Comparison of ENCODE assay signal across 7 mouse cellular contexts in genomic region chr5:38158501-38158946, GRCm38 (mm10). TPM values are rescaled to one million over a fixed set of nuclear protein-coding genes. Genes with fewer than 3 reads are reported as not detected.
DNase-seq lines count a peak whose midpoint lies in the region; ATAC-seq and TF ChIP-seq lines count a peak whose summit lies in the region.

No protein-coding gene starts in this region.

- H3K4me2 ChIP-seq in hindbrain, embryonic 11.5 days (replicated peaks; ENCODE audit: low read depth, low read length) = peak overlapping the region; percentile 80

- peak; percentile 61 to 70 for DNase-seq in left cerebral cortex, adult 2 months (ENCODE audit: extremely low spot score in 1 of 2, low spot score in 2 of 2)
- no peak for DNase-seq in left cerebral cortex, adult 11 months (ENCODE audit: low spot score)
- DNase-seq in embryo, embryonic 10 days (ENCODE audit: low spot score) = peak; percentile 16
- DNase-seq in hindbrain, embryonic 11.5 days (ENCODE audit: low spot score) = peak; percentile 65
- peak; percentile 53 for DNase-seq in mesoderm, embryonic 11.5 days (ENCODE audit: low read depth, low spot score)
- peak; percentile 63 for DNase-seq in telencephalon, adult 2 months (ENCODE audit: low read depth, low spot score)
- DNase-seq in thymus, postnatal 25 days = no peak

- no peaks in the 10 kb centered on the region for H3K9me3 ChIP-seq in hindbrain, embryonic 11.5 days (ENCODE audit: control insufficient read depth, low read length)

- 2% methylated on average over 17 of the region's 17 CpGs for WGBS in hindbrain, embryonic 11.5 days

- H3K36me3 ChIP-seq in hindbrain, embryonic 11.5 days (ENCODE audit: control insufficient read depth, insufficient read depth, low read length) = peaks cover 12% of the 10 kb centered on the region

- peak; percentile 51 for ATAC-seq in hindbrain, embryonic 11.5 days (ENCODE audit: low FRiP score)

- H3K9ac ChIP-seq in hindbrain, embryonic 11.5 days (ENCODE audit: low read depth, low read length) = peak overlapping the region; percentile 95

- 0 out of 2 replicates have a peak, but pooled peaks cover 4% of the 10 kb centered on the region for H3K27me3 ChIP-seq in hindbrain, embryonic 11.5 days (ENCODE audit: control insufficient read depth, insufficient read depth, low read length)

- peak overlapping the region; percentile 93 for H3K4me3 ChIP-seq in left cerebral cortex, adult 2 months
- H3K4me3 ChIP-seq in hindbrain, embryonic 11.5 days (ENCODE audit: low read depth, low read length) = peak overlapping the region; percentile 89

- peak overlapping the region; percentile 98 for H3K27ac ChIP-seq in left cerebral cortex, adult 2 months
- H3K27ac ChIP-seq in hindbrain, embryonic 11.5 days (ENCODE audit: low read depth, low read length) = peak overlapping the region; percentile 84

- TF ChIP-seq CTCF in left cerebral cortex, adult 2 months (IDR thresholded peaks at IDR 0.05) = no peak

- intact Hi-C loops in left cerebral cortex, adult 2 months (cut with DNase I) = loop anchor here (2.0 kb wide), 1 partner anchor 42 kb away; no protein-coding TSS in a partner anchor

- H3K4me1 ChIP-seq in hindbrain, embryonic 11.5 days (replicated peaks; ENCODE audit: control insufficient read depth, insufficient read depth, low read length) = 0 out of 2 replicates have a peak, but pooled peaks cover 8% of the 10 kb centered on the region

RNA-seq across cellular contexts. Expression of gene Nsg1, which starts 1.2 kb away (rescaled TPM):
- total RNA-seq in left cerebral cortex, adult 2 months (2021) = 100 to 1,000 TPM; 417 to 506 TPM
- 88.7 and 109 TPM in 2 replicates for polyA plus RNA-seq in hindbrain, embryonic 11.5 days (2014; fragmentation: Nextera tagmentation; extraction: Ambion mirVana)

Comparison
In these comparisons a context has a peak if more than half of its experiments do, and no peak if none do; other contexts are left out.
1. DNase-seq: peak in left cerebral cortex, adult 2 months (2 of 2), embryo, embryonic 10 days (single experiment), hindbrain, embryonic 11.5 days (single experiment), mesoderm, embryonic 11.5 days (single experiment) and telencephalon, adult 2 months (single experiment); none in left cerebral cortex, adult 11 months (single experiment) and thymus, postnatal 25 days (single experiment).